Mouse (Mus musculus) neutrophil, adult 5-6 weeks (primary cell): ENCODE results near the gene Vil1. TPM values are rescaled to one million over a fixed set of nuclear protein-coding genes. Genes with fewer than 3 reads are reported as not detected.

ENCODE experiments used
- total RNA-seq: library from RNA; stranded (forward); fragments of 200-1000 nt; gene quantifications from 2 replicates; pipeline ENCODE4 v1.2.3, GENCODE M21; 2017

Vil1 gene
- total RNA-seq, 1 experiment from 2014 or later: not detected

Other genes with a start within 250 kb of the Vil1 start
- gene Cxcr1, start 214.7 kb upstream of the Vil1 start, total RNA-seq: 16.7 and 20.0 TPM in 2 replicates
- gene Arpc2, start 173.3 kb upstream of the Vil1 start, total RNA-seq: 711 and 718 TPM in 2 replicates
- gene Gpbar1, start 130.8 kb upstream of the Vil1 start, total RNA-seq: 0.86 and 1.2 TPM in 2 replicates
- gene Aamp, start 124.6 kb upstream of the Vil1 start, total RNA-seq: 111 and 118 TPM in 2 replicates
- gene Pnkd, start 124.4 kb upstream of the Vil1 start, total RNA-seq: 6.1 and 12.7 TPM in 2 replicates
- gene Tmbim1, start 103.8 kb upstream of the Vil1 start, total RNA-seq: 1.9 and 5.5 TPM in 2 replicates
- gene Catip, start 47.3 kb upstream of the Vil1 start, total RNA-seq: 0.86 TPM in 1 of 2 replicates, not detected in the other
- 148 and 164 TPM in 2 replicates for gene Slc11a1, start 34.2 kb upstream of the Vil1 start, total RNA-seq
- 66.9 and 67.8 TPM in 2 replicates for gene Ctdsp1, start 17.9 kb upstream of the Vil1 start, total RNA-seq
- gene Cnot9, start 96.7 kb downstream of the Vil1 start, total RNA-seq: 17.4 and 19.6 TPM in 2 replicates
- gene Plcd4, start 133.5 kb downstream of the Vil1 start, total RNA-seq: 0.12 and 0.81 TPM in 2 replicates
- 27.5 and 31.3 TPM in 2 replicates for gene Usp37, start 134.9 kb downstream of the Vil1 start, total RNA-seq
- 18.7 and 21.5 TPM in 2 replicates for gene Zfp142, start 178.9 kb downstream of the Vil1 start, total RNA-seq
- gene Bcs1l, start 178.9 kb downstream of the Vil1 start, total RNA-seq: 7.1 and 15.8 TPM in 2 replicates
- gene Rnf25, start 192.0 kb downstream of the Vil1 start, total RNA-seq: 44.4 and 46.8 TPM in 2 replicates
- gene Stk36, start 192.1 kb downstream of the Vil1 start, total RNA-seq: 0.70 and 0.98 TPM in 2 replicates